8 mouse cellular contexts compared by ENCODE assay signal in the genomic region with DNA sequence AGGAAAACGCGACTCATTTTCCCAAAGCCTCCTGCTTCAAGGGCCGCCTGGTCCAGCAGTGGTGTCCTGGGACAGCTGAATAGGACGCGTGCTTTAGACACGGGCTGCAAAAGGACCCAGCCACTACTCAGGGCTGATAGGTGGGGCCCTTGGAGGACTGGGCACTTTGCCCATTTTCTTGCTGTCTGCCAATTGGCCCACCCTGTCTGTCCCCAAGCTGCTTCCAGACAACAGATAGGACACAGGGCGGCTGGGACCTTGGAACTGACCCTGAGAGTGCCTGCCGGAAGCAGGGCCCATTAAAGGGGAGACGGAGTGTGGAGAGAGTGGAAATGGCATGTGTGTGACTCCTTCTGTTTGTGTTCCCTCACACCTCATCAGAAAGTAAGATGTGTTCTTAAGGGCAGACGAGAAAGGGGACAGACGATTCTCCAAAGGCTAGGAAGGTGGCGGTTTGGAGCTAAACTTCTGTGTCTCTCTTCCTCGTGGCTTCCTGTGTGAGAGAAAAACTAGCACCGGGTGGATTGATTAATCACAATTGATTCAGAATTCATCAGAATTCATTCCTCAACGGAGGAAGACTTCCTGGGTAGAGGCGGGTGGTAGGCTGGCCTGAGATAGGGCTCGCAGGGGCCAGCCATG. TPM values are rescaled to one million over a fixed set of nuclear protein-coding genes. Genes with fewer than 3 reads are reported as not detected.
A peak's percentile ranks its signal among the peaks of the same experiment; 100 is the strongest.
DNase-seq lines count a peak whose midpoint lies in the region; TF ChIP-seq lines count a peak whose summit lies in the region.

No protein-coding gene starts in this region.

- peak overlapping the region; percentile 95 for H3K27ac ChIP-seq in hindbrain, embryonic 10.5 days
- H3K27ac ChIP-seq in thymus, adult 2 months (ENCODE audit: control insufficient read depth, insufficient read depth, low read length): no peak overlapping the region

- H3K9me3 ChIP-seq in hindbrain, embryonic 10.5 days: no peaks in the 10 kb centered on the region

- H3K36me3 ChIP-seq in hindbrain, embryonic 10.5 days: peaks cover 12% of the 10 kb centered on the region; the same call in 1 of the 2 replicates
- H3K36me3 ChIP-seq in thymus, adult 2 months (ENCODE audit: control insufficient read depth, insufficient read depth, low read length): no peaks in the 10 kb centered on the region

- peaks cover 65% of the 10 kb centered on the region for H3K4me1 ChIP-seq in hindbrain, embryonic 10.5 days (replicated peaks)
- H3K4me1 ChIP-seq in thymus, adult 2 months (replicated peaks; ENCODE audit: control insufficient read depth, insufficient read depth, low read length): peaks cover 30% of the 10 kb centered on the region

- no peaks in the 10 kb centered on the region for H3K27me3 ChIP-seq in hindbrain, embryonic 10.5 days (ENCODE audit: insufficient read depth, poor library complexity, severe bottlenecking)
- H3K27me3 ChIP-seq in thymus, adult 2 months (ENCODE audit: control insufficient read depth, insufficient read depth, low read length): no peaks in the 10 kb centered on the region

- 47% methylated on average over 17 of the region's 17 CpGs for WGBS in hindbrain, embryonic 10.5 days
- WGBS in thymus, adult 2 months: 64% methylated on average over 17 of the region's 17 CpGs

- DNase-seq in adrenal gland, adult 2 months: peak; percentile 91
- peak; percentile 69 for DNase-seq in cerebellum, postnatal 10 days
- DNase-seq in frontal cortex, postnatal 10 days (ENCODE audit: low spot score in 2 of 2): peak; percentile 54 to 55
- no peak for DNase-seq in hindbrain, embryonic 10.5 days (ENCODE audit: low spot score)
- peak; percentile 39 to 64 for DNase-seq in layer of hippocampus, postnatal 14 days (ENCODE audit: low spot score in 2 of 2)
- DNase-seq in lung, postnatal 10 days: peak; percentile 93
- peak; percentile 25 for DNase-seq in retina, adult 2 months (ENCODE audit: low read depth, low spot score)
- no peak for DNase-seq in thymus, adult 2 months

- peak overlapping the region; percentile 95 for H3K4me3 ChIP-seq in hindbrain, embryonic 10.5 days
- H3K4me3 ChIP-seq in thymus, adult 2 months (ENCODE audit: control insufficient read depth, insufficient read depth, low read length): no peak overlapping the region

- TF ChIP-seq POLR2A in thymus, adult 2 months (IDR thresholded peaks at IDR 0.05; ENCODE audit: control insufficient read depth, extremely low read depth, insufficient read depth, low read length, poor library complexity): no peak

- TF ChIP-seq CTCF in thymus, adult 2 months (IDR thresholded peaks at IDR 0.05; ENCODE audit: borderline replicate concordance, control insufficient read depth, extremely low read depth, insufficient read depth, low read length, poor library complexity): no peak

RNA-seq across cellular contexts. Expression of gene Sik1, which starts 1.0 kb away (rescaled TPM):
- total RNA-seq in adrenal gland, adult 2 months (2021): 10 to 100 TPM; 60.5 to 77.1 TPM
- 23.4 and 48.1 TPM in 2 replicates for polyA plus RNA-seq in adrenal gland, adult 2 months (2012; rRNA removed)
- 14.0 and 14.3 TPM in 2 replicates for polyA plus RNA-seq in hindbrain, embryonic 10.5 days (2016; fragmentation: Nextera tagmentation; extraction: Ambion mirVana)
- 10 to 100 TPM; 16.1 to 16.7 TPM for total RNA-seq in layer of hippocampus, postnatal 14 days (2021)
- 36.8 and 42.3 TPM in 2 replicates for polyA plus RNA-seq in thymus, adult 2 months (2012; rRNA removed)

Comparison
In these comparisons a context has a peak if more than half of its experiments do, and no peak if none do; other contexts are left out.
1. DNase-seq: peak in adrenal gland, adult 2 months (single experiment), cerebellum, postnatal 10 days (2 of 2), frontal cortex, postnatal 10 days (2 of 2), layer of hippocampus, postnatal 14 days (2 of 2), lung, postnatal 10 days (single experiment) and retina, adult 2 months (single experiment); none in hindbrain, embryonic 10.5 days (single experiment) and thymus, adult 2 months (single experiment).